Mouse (Mus musculus): ENCODE measurements around the gene P2ry6. TPM values are rescaled to one million over a fixed set of nuclear protein-coding genes. Genes with fewer than 3 reads are reported as not detected.

P2ry6 gene
- total and polyA plus RNA-seq, 2 experiments, result 0.92 to 4.3 TPM

GRCm38 (mm10) chr7:100995260-100995864 is 20.9 kb upstream of the P2ry6 start:
- no peaks in the 10 kb centered on the region for H3K36me3 ChIP-seq (ENCODE audit: control insufficient read depth, insufficient read depth, low read length)
- no peaks in the 10 kb centered on the region for H3K27me3 ChIP-seq (ENCODE audit: control insufficient read depth, insufficient read depth, low read length)
- H3K4me3 ChIP-seq (ENCODE audit: insufficient read depth, low read depth, low read length), result no peak overlapping the region
- DNase-seq (ENCODE audit: extremely low read depth, low read depth, low spot score), result peak; percentile 41
- H3K4me1 ChIP-seq (ENCODE audit: control insufficient read depth, insufficient read depth, low read length), result peaks cover 13% of the 10 kb centered on the region
- H3K9ac ChIP-seq (ENCODE audit: low read depth, low read length), result no peak overlapping the region
- no peak for TF ChIP-seq POLR2A (IDR thresholded peaks at IDR 0.05; ENCODE audit: extremely low read depth, insufficient read depth, low read length)
- TF ChIP-seq CTCF (IDR thresholded peaks at IDR 0.05; ENCODE audit: low read depth, low read length), result no peak
- H3K27ac ChIP-seq (replicated peaks; ENCODE audit: insufficient read depth, low read depth, low read length), result no peak overlapping the region
- no peaks in the 10 kb centered on the region for H3K79me2 ChIP-seq (ENCODE audit: control insufficient read depth, insufficient read depth, low read length)
- WGBS, result 85% methylated on average over 7 of the region's 7 CpGs

- H3K4me3 ChIP-seq (ENCODE audit: insufficient read depth, low read depth, low read length), result no peak overlapping the region
- H3K9ac ChIP-seq (ENCODE audit: low read depth, low read length), result no peak overlapping the region
- peaks cover 13% of the 10 kb centered on the region for H3K4me1 ChIP-seq (ENCODE audit: control insufficient read depth, insufficient read depth, low read length)
- TF ChIP-seq CTCF (IDR thresholded peaks at IDR 0.05; ENCODE audit: low read depth, low read length) (no peak), POLR2A (IDR thresholded peaks at IDR 0.05; ENCODE audit: extremely low read depth, insufficient read depth, low read length) (no peak)
- 78% methylated on average over 4 of the region's 4 CpGs for WGBS
- H3K27me3 ChIP-seq (ENCODE audit: control insufficient read depth, insufficient read depth, low read length), result no peaks in the 10 kb centered on the region
- no peak overlapping the region for H3K27ac ChIP-seq (replicated peaks; ENCODE audit: insufficient read depth, low read depth, low read length)
- H3K79me2 ChIP-seq (ENCODE audit: control insufficient read depth, insufficient read depth, low read length), result no peaks in the 10 kb centered on the region
- no peaks in the 10 kb centered on the region for H3K36me3 ChIP-seq (ENCODE audit: control insufficient read depth, insufficient read depth, low read length)
- no peak for DNase-seq (ENCODE audit: extremely low read depth, low read depth, low spot score)
Measured at GRCm38 (mm10) chr7:100993166-100993565, 18.7 kb upstream of the P2ry6 start.

GRCm38 (mm10) chr7:100991972-100992371 is 17.5 kb upstream of the P2ry6 start:
- no peak overlapping the region for H3K4me3 ChIP-seq (ENCODE audit: insufficient read depth, low read depth, low read length)
- no peak for DNase-seq (ENCODE audit: extremely low read depth, low read depth, low spot score)
- whole genome bisulfite sequencing, result 96% methylated on average over 3 of the region's 3 CpGs
- peaks cover 13% of the 10 kb centered on the region for H3K4me1 ChIP-seq (ENCODE audit: control insufficient read depth, insufficient read depth, low read length)
- H3K79me2 ChIP-seq (ENCODE audit: control insufficient read depth, insufficient read depth, low read length), result no peaks in the 10 kb centered on the region
- H3K27ac ChIP-seq (replicated peaks; ENCODE audit: insufficient read depth, low read depth, low read length), result no peak overlapping the region
- no peak for TF ChIP-seq CTCF (IDR thresholded peaks at IDR 0.05; ENCODE audit: low read depth, low read length)
- TF ChIP-seq POLR2A (IDR thresholded peaks at IDR 0.05; ENCODE audit: extremely low read depth, insufficient read depth, low read length), result no peak
- no peaks in the 10 kb centered on the region for H3K27me3 ChIP-seq (ENCODE audit: control insufficient read depth, insufficient read depth, low read length)
- no peaks in the 10 kb centered on the region for H3K36me3 ChIP-seq (ENCODE audit: control insufficient read depth, insufficient read depth, low read length)
- no peak overlapping the region for H3K9ac ChIP-seq (ENCODE audit: low read depth, low read length)

GRCm38 (mm10) chr7:100990636-100991311 is 16.3 kb upstream of the P2ry6 start:
- Histone ChIP-seq H3K27me3 (ENCODE audit: control insufficient read depth, insufficient read depth, low read length) (no peaks in the 10 kb centered on the region), H3K27ac (replicated peaks; ENCODE audit: insufficient read depth, low read depth, low read length) (no peak overlapping the region), H3K79me2 (ENCODE audit: control insufficient read depth, insufficient read depth, low read length) (no peaks in the 10 kb centered on the region), H3K4me3 (ENCODE audit: insufficient read depth, low read depth, low read length) (no peak overlapping the region), H3K4me1 (ENCODE audit: control insufficient read depth, insufficient read depth, low read length) (peaks cover 13% of the 10 kb centered on the region), H3K36me3 (ENCODE audit: control insufficient read depth, insufficient read depth, low read length) (no peaks in the 10 kb centered on the region), H3K9ac (ENCODE audit: low read depth, low read length) (no peak overlapping the region)
- 71% methylated on average over 9 of the region's 9 CpGs for WGBS
- TF ChIP-seq POLR2A (IDR thresholded peaks at IDR 0.05; ENCODE audit: extremely low read depth, insufficient read depth, low read length), result no peak
- TF ChIP-seq CTCF (IDR thresholded peaks at IDR 0.05; ENCODE audit: low read depth, low read length), result no peak
- DNase-seq (ENCODE audit: extremely low read depth, low read depth, low spot score), result peak; percentile 52

GRCm38 (mm10) chr7:100988092-100988491 is 13.6 kb upstream of the P2ry6 start:
- no peaks in the 10 kb centered on the region for H3K27me3 ChIP-seq (ENCODE audit: control insufficient read depth, insufficient read depth, low read length)
- no peak overlapping the region for H3K9ac ChIP-seq (ENCODE audit: low read depth, low read length)
- no peaks in the 10 kb centered on the region for H3K79me2 ChIP-seq (ENCODE audit: control insufficient read depth, insufficient read depth, low read length)
- H3K4me1 ChIP-seq (ENCODE audit: control insufficient read depth, insufficient read depth, low read length), result peaks cover 7% of the 10 kb centered on the region; the same call in 1 of the 2 replicates
- TF ChIP-seq POLR2A (IDR thresholded peaks at IDR 0.05; ENCODE audit: extremely low read depth, insufficient read depth, low read length) (no peak), CTCF (IDR thresholded peaks at IDR 0.05; ENCODE audit: low read depth, low read length) (peak; percentile 74)
- 23% methylated on average over 9 of the region's 9 CpGs for WGBS
- DNase-seq (ENCODE audit: extremely low read depth, low read depth, low spot score), result peak; percentile 64
- no peak overlapping the region for H3K27ac ChIP-seq (replicated peaks; ENCODE audit: insufficient read depth, low read depth, low read length)
- no peak overlapping the region for H3K4me3 ChIP-seq (ENCODE audit: insufficient read depth, low read depth, low read length)
- no peaks in the 10 kb centered on the region for H3K36me3 ChIP-seq (ENCODE audit: control insufficient read depth, insufficient read depth, low read length)
